Mouse (Mus musculus): Measurements from ENCODE around the gene Il9r.

- no peak for TF ChIP-seq ZNF384 (IDR thresholded peaks at IDR 0.05; ENCODE audit: low read depth, low read length)
- TF ChIP-seq CHD2 (IDR thresholded peaks at IDR 0.05; ENCODE audit: low read depth, low read length): no peak
These were observed 24.5 kb upstream of the Il9r start for GRCm38 (mm10) chr11:32224468-32225139.
